Mouse (Mus musculus) forebrain, embryonic 10.5 days (tissue): Measurements from ENCODE around the gene Cks1b. TPM values are rescaled to one million over a fixed set of nuclear protein-coding genes. Genes with fewer than 3 reads are reported as not detected.

Experiments
- DNase-seq: peaks from one replicate; pipeline ENCODE4 v3.0.0-alpha.2; 2017; ENCODE audit warnings: low spot score; ENCODE audit errors: extremely low spot score
- H3K27ac ChIP-seq: fragments of 300-500 bp; sonication (generic); 2 replicates; pipeline ENCODE4 v1.5.1; 2016; ENCODE audit warnings: mild to moderate bottlenecking
- H3K27me3 ChIP-seq: fragments of 300-500 bp; sonication (generic); 2 replicates; pipeline ENCODE4 v1.6.1; 2016; ENCODE audit warnings: mild to moderate bottlenecking; ENCODE audit not compliant: poor library complexity, severe bottlenecking
- H3K36me3 ChIP-seq: fragments of 300-500 bp; sonication (generic); replicated peaks from 2 replicates; pipeline ENCODE4 v1.6.1; 2016; ENCODE audit warnings: mild to moderate bottlenecking, moderate library complexity
- H3K4me1 ChIP-seq: fragments of 300-500 bp; sonication (generic); 2 replicates; pipeline ENCODE4 v1.6.1; 2016
- H3K4me3 ChIP-seq: fragments of 300-500 bp; sonication (generic); 2 replicates; pipeline ENCODE4 v1.5.1; 2016; ENCODE audit warnings: mild to moderate bottlenecking, moderate library complexity
- H3K9me3 ChIP-seq: fragments of 300-500 bp; sonication (generic); 2 replicates; pipeline ENCODE4 v1.6.1; 2016; ENCODE audit warnings: mild to moderate bottlenecking, moderate library complexity
- WGBS: fragments of 180-500 bp; shearing (Covaris S2); methylation state at CpG from one replicate; pipeline ENCODE4 v1.1.7; 2016; 5-methylcytosine and 5-hydroxymethylcytosine counted together
- polyA plus RNA-seq: library from polyadenylated mRNA; unstranded; fragments of >200 nt; fragmentation: Nextera tagmentation; extraction: Ambion mirVana; gene quantifications from 2 replicates; pipeline ENCODE4 v1.2.1, GENCODE M21; 2016

Gene Cks1b
- polyA plus RNA-seq, 1 experiment from 2014 or later: 681 TPM

DNA sequence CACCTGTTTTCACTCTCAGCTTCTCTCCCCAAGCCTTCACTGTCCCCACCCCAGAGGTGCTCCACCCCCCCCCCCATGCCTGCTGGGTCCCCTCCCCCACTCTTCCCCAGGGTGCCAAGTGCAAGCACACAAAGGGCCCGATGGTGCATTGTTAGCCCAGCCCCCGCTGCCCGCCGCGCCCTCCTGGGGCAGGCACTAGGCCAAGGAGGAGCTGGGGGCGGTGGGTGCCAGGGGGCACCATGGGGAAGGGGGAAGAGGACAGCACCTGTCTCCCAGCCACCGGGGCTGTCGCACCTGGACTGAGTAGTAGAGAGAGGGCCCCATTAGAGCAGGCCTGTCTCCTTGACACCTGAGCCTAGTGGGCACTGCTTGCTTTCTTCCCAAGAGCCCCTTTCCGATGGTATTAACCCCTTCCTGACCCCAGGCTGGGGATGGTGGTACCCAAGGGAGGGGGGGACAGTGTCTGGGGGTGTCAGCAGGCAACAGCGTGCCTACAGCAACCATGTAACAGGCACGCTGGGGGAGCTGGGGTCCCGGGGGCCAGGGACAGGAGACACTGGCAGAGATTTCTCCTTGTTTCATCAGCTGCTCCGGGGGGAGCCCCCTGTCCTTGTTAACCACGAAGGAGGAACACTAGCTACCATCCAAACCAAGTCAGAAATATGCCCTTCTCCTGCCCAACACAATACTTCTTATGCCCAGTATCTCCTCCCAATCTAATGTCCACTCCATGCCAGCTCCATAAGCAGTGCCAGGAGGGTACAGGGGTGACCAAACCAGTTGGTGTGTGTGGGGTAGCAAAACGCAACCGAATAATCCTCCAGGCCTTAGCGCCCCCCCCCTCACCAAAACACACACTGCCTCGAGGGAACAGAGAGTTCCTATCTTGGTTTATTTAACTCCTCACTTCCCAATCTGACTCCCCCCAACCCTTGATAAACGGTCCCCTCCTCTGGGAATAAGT lies 27.2 kb downstream of the Cks1b start:
- Histone ChIP-seq H3K9me3 (no peaks in the 10 kb centered on the region), H3K4me1 (peaks cover 93% of the 10 kb centered on the region), H3K36me3 (no peaks in the 10 kb centered on the region), H3K27me3 (peaks cover 55% of the 10 kb centered on the region), H3K27ac (peak overlapping the region; percentile 90), H3K4me3 (peak overlapping the region; percentile 75)
- no peak for DNase-seq
- WGBS: 13% methylated on average over 19 of the region's 19 CpGs

DNA sequence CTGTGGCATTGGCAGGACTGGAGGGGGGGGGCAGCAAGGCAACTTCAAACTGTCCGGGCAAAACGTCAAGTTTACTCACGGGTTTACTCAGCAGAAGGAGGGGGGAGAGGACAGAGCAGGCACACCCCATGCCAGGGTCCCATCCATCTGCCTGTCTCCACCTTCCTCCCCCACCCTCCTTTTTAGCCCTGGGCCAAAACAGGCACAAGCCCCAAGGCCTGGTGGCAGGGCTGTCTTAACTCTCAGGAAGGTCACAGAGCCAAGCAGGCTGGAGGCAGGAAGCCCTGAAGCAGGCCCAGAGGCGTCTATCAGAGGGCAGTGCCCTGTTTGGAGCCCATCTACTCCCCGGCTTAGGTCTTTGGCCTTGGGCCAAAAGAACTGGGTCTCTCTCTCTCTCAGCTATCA lies 28.1 kb downstream of the Cks1b start:
- H3K4me3 ChIP-seq: peak overlapping the region; percentile 75; the same call in 1 of the 2 replicates
- H3K36me3 ChIP-seq: no peaks in the 10 kb centered on the region
- peaks cover 55% of the 10 kb centered on the region for H3K27me3 ChIP-seq
- peak overlapping the region; percentile 90; the same call in 1 of the 2 replicates for H3K27ac ChIP-seq
- DNase-seq: no peak
- no peaks in the 10 kb centered on the region for H3K9me3 ChIP-seq
- 59% methylated on average over 5 of the region's 5 CpGs for WGBS
- peaks cover 93% of the 10 kb centered on the region for H3K4me1 ChIP-seq

DNA sequence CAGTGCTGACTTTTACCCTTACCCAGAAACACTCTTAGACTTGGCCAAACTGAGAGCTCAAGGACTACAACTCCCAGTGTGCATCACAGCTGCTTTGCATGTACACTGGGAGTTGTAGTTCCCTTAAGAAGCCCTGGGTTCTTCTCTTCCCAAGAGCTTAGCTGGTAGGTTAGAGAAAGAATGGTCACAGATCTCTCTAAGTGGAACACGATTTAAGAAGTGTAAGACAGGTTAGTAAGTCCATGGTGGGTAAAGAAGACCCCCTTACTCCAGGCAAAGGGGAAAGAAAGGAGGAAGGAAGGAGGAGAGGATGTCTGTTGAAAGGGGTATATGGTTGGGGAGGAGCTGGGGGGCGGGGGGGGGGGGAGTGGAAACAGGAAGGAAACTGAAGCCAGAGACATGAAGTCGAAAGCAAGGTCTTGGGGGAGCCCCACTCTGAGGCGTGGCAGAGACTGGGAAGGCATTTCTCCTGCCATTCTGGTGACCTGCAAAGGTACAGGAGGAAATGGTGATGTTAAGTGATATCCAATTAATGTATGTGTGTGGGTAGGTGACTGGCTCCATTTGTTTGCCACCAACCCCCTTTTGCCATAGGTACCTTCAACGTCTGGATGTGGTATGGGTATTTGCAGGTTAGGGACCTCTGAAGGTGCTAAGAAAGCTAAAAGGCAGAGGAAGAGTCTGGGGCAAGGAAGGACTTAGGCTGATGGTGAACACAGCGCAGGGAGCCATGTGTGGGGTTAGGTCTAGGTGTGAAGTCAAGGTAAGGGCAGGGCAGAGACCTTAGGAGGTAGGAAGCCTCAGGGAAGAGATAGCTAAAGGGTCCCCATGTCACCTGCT lies 29.1 kb downstream of the Cks1b start:
- Histone ChIP-seq H3K27ac (no peak overlapping the region), H3K36me3 (no peaks in the 10 kb centered on the region), H3K9me3 (no peaks in the 10 kb centered on the region), H3K4me1 (peaks cover 93% of the 10 kb centered on the region), H3K4me3 (no peak overlapping the region; the same call in 1 of the 2 replicates), H3K27me3 (peaks cover 57% of the 10 kb centered on the region)
- no peak for DNase-seq
- 76% methylated on average over 6 of the region's 6 CpGs for WGBS

DNA sequence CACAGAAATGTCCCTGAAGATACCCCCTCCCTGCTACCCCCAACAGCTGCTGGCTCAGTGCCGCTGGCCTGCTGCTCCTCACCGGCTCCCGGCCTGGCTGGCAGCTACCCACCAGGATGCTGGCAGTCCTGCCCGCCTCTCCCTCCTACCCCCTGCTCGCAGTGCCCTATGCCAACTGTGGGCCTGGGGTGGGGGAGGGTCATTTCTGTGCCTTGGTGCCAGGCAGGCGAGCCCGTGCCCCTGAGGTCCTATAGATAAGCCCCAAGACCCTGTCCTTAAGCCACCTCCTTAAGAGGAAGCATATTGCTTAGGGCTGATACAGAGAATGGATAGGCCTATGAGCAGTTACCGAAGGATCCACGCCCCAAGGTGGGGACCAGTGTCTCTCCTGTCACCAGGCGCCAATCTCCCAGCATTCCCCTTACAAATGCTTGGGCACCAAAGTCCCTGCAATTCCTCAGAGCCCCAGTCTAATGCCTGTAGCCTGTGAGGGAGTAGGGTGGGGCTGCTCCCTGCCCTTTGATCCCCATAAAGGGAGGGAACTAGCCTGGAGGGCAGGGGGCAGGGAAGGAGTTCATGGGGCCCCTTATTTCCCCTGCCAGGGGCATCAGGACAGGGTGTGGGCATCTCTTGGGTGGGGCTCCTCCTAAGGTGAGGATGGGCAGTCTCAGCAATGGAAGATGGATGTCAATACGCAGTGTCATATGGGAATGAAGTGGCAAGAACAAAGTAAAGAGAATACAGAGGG lies 29.9 kb downstream of the Cks1b start:
- Histone ChIP-seq H3K36me3 (no peaks in the 10 kb centered on the region), H3K4me1 (peaks cover 87% of the 10 kb centered on the region), H3K27ac (no peak overlapping the region), H3K27me3 (peaks cover 58% of the 10 kb centered on the region), H3K9me3 (no peaks in the 10 kb centered on the region), H3K4me3 (no peak overlapping the region; the same call in 1 of the 2 replicates)
- DNase-seq: no peak
- WGBS: 80% methylated on average over 11 of the region's 11 CpGs

DNA sequence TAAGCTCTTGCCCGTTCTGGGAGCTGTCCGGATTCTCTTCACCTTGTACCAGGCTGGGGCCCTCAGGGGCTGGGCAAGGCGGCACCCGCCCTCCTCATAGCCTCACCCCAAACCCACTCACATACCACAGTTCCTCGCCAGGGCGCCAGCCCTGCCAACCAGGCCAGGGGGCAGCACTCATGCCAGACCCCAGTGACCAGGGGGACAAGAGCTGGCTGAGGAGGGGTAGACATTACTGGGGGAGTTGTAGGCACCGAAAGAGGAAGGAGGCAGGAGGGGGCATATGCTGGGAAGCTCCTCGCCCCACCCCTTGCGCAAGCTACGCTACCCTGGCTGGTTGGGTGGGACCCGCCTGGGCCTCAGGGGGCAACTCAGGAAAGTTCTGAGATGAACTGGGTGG lies 30.6 kb downstream of the Cks1b start:
- Histone ChIP-seq H3K27me3 (peaks cover 52% of the 10 kb centered on the region), H3K27ac (no peak overlapping the region), H3K4me1 (peaks cover 80% of the 10 kb centered on the region), H3K4me3 (no peak overlapping the region), H3K9me3 (no peaks in the 10 kb centered on the region), H3K36me3 (no peaks in the 10 kb centered on the region)
- no peak for DNase-seq
- 69% methylated on average over 11 of the region's 11 CpGs for WGBS

DNA sequence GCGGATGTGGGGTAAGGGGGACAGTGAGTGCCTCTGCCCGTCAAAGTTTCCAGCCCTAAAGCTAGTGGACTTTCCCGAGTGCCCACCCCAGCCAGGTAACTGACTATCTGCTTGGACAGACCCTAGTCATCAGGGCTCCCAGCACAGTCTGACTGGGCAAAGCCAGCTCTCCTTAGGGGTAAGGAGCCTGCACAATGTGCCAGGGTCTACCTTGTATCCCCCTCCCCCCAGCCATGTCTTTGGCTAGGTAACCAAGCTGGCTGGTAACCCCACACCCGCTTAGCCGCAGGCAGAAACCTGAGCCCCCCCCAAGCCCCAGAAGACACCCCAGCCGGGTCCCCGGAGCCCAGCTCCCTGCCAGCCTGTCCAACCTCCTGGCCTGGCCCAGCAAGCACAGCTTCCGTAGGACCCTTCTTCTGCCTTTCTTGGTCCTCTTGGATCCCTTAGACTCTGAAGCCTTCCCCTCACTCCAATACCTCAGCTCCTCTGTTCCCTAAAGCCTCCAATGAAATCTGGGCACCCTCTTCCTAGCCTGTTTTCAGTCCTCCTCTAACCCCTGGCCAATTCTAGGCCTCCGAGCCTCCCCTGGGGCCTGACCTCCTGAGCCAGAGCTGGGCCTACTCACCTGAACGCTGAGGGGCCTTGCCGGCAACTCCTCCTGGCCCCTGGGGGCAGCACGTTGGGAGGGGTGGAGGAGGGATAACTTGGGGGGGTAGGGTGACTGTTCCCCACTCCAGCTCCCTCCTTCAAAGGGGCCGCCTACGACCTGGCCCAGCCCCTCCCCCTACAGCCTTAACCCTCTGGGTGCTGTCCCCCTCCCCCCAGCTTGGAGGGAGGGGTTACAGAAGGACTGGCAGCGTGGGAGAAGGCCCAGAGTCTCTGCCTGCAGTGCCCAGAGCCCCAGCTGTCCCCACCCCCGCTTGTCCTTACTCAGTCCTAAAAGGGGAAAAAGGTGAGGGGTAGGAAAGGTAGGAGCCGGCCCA lies 31.5 kb downstream of the Cks1b start:
- H3K9me3 ChIP-seq: no peaks in the 10 kb centered on the region
- H3K36me3 ChIP-seq: no peaks in the 10 kb centered on the region
- WGBS: 50% methylated on average over 17 of the region's 17 CpGs
- no peak overlapping the region for H3K4me3 ChIP-seq
- H3K27ac ChIP-seq: peak overlapping the region; percentile 44; the same call in 1 of the 2 replicates
- H3K27me3 ChIP-seq: peaks cover 43% of the 10 kb centered on the region
- no peak for DNase-seq
- peaks cover 71% of the 10 kb centered on the region for H3K4me1 ChIP-seq

DNA sequence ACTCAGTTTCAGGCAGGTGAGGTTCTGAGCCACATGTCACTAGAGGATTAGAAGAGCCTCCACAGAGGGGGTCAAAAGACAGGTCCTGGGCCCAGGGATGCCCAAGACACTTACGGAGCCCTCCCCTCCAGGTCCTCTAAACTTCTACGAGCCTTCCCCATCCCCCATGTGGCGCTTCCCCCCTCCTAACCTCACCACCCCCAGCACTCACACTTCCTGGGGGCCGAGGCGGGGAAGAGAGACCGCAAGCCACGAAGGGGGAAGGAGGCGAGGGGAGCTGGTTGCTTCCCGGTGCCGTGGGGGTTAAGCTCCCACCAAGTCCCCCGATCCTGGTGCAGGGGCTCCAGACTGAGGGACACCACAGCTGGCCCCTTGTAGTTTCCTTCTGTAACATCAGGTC lies 32.7 kb downstream of the Cks1b start:
- Histone ChIP-seq H3K4me1 (peaks cover 59% of the 10 kb centered on the region), H3K4me3 (no peak overlapping the region), H3K9me3 (no peaks in the 10 kb centered on the region), H3K36me3 (peaks cover 8% of the 10 kb centered on the region), H3K27me3 (peaks cover 30% of the 10 kb centered on the region), H3K27ac (peak overlapping the region; percentile 69)
- DNase-seq: no peak
- 37% methylated on average over 11 of the region's 11 CpGs for WGBS

DNA sequence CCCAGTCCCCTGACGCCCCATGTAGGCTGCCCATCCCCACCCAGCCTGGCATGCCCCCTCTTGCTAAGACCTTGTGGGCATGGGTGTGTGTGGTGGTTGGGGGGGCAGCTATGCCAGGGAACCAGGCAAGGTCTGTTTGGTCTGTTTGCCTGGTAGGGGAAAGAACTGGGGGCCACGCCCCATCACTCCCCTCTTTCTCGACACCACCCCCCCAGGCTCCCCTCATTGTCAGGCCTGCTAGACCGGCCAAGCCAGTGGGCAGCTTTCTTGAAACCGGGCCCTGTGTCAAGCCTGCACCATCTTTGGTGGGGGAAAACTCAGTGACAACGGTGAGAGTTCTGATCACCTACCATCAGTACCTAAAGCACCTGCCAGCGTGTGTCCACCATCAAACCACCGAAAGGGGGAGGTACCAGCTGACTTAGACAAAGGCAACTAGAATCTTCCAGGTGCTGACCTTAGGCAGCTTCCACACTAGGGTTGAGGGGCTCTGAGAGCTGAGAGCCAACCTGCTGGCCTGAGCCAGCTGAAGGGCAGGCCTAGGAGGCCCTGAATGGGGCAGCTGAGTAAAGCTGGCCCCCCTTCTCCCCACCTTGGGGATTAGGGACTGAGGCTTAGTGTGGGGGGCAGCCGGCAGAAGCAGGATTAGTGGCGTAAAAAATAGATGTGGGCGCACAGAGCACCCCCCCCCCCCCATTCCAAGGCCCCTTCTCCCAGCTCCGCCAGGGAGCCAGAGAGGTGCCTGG lies 33.7 kb downstream of the Cks1b start:
- 40% methylated on average over 12 of the region's 12 CpGs for WGBS
- Histone ChIP-seq H3K4me1 (peaks cover 54% of the 10 kb centered on the region), H3K27me3 (peaks cover 23% of the 10 kb centered on the region), H3K9me3 (no peaks in the 10 kb centered on the region), H3K4me3 (no peak overlapping the region), H3K36me3 (peaks cover 14% of the 10 kb centered on the region), H3K27ac (peak overlapping the region; percentile 69)
- no peak for DNase-seq

DNA sequence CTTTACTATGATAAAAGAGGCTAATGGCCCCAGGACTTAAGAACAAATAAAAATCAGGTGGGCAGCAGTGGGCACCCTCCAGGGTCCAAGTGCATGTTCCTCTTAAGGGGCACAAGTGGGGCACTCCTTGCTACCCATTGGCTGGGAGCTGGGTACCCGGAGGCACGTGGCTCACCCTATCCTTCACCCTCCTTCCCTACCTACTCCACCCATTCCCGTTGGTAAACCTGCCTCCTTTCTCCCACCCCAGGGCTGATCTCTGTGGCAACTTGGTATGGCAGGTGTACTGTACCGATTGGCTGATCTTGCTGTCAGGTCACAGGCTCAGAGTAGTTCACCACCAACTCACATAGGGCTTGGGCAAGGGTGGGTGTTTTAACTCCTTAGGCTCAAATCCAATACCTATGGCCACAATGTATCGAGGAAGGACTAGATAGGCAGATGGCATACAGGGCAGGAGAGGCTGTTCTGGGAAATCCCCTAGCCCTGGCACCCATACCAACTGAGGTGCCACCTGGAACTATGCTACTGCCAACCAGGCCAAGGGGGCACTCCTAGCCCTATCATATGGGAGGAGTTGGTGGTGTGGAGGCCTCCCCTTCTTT lies 34.4 kb downstream of the Cks1b start:
- no peak for DNase-seq
- H3K4me1 ChIP-seq: peaks cover 56% of the 10 kb centered on the region
- 86% methylated on average over 5 of the region's 5 CpGs for WGBS
- H3K4me3 ChIP-seq: no peak overlapping the region
- peaks cover 14% of the 10 kb centered on the region for H3K36me3 ChIP-seq
- H3K27me3 ChIP-seq: peaks cover 23% of the 10 kb centered on the region
- no peak overlapping the region for H3K27ac ChIP-seq
- H3K9me3 ChIP-seq: no peaks in the 10 kb centered on the region

DNA sequence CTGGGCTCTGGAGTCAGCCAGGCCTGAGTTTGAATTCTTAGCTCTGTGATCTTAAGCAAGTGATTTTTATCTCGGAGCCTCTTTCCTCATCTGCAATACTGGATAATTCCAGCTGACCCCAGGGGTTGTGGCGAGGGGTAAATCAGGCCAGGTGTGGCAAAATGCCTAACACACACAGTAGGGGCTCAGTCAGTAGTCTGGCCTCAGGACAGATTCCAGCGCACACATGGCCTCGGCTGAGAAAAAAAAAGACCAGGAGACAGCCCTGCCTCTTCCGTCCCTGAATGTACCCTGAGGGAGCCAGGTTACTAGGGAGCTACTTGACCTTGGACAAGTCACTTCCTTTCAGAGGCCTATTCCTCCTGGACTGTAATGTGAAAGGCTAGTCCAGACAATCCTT lies 35.2 kb downstream of the Cks1b start:
- 81% methylated on average over 5 of the region's 5 CpGs for WGBS
- H3K4me3 ChIP-seq: no peak overlapping the region
- DNase-seq: no peak
- no peak overlapping the region for H3K27ac ChIP-seq
- peaks cover 23% of the 10 kb centered on the region for H3K27me3 ChIP-seq
- peaks cover 14% of the 10 kb centered on the region for H3K36me3 ChIP-seq
- peaks cover 57% of the 10 kb centered on the region for H3K4me1 ChIP-seq
- no peaks in the 10 kb centered on the region for H3K9me3 ChIP-seq
